Mouse (Mus musculus) lung, embryonic 14.5 days (tissue): ENCODE data around the gene Tenm4. TPM values are rescaled to one million over a fixed set of nuclear protein-coding genes. Genes with fewer than 3 reads are reported as not detected.
A peak's percentile ranks its signal among the peaks of the same experiment; 100 is the strongest.

ENCODE experiments used
- ATAC-seq: fragments of 200-750 bp; cut with Nextera tagmentation; 2 replicates; pipeline ENCODE4 v1.8.0; 2017; ENCODE audit warnings: mild to moderate bottlenecking, moderate TSS enrichment, moderate library complexity; ENCODE audit not compliant: insufficient read depth
- DNase-seq: peaks from one replicate; pipeline ENCODE4 v3.0.0-alpha.2; 2015
- H3K27ac ChIP-seq: fragments of 300-500 bp; sonication (generic); 2 replicates; pipeline ENCODE4 v1.5.1; 2014; ENCODE audit warnings: low read depth, mild to moderate bottlenecking, moderate library complexity
- H3K27me3 ChIP-seq: fragments of 300-500 bp; sonication (generic); 2 replicates; pipeline ENCODE4 v1.6.1; 2014; ENCODE audit warnings: low read length, control low read depth; ENCODE audit not compliant: insufficient read depth
- H3K36me3 ChIP-seq: fragments of 300-500 bp; sonication (generic); 2 replicates; pipeline ENCODE4 v1.6.1; 2014; ENCODE audit warnings: control low read depth; ENCODE audit not compliant: insufficient read depth
- H3K4me1 ChIP-seq: fragments of 300-500 bp; sonication (generic); 2 replicates; pipeline ENCODE4 v1.6.1; 2014; ENCODE audit warnings: antibody characterized with exemption, control low read depth; ENCODE audit not compliant: insufficient read depth
- H3K4me2 ChIP-seq: fragments of 300-500 bp; sonication (generic); 2 replicates; pipeline ENCODE4 v1.6.1; 2014; ENCODE audit warnings: mild to moderate bottlenecking
- H3K4me3 ChIP-seq: fragments of 300-500 bp; sonication (generic); 2 replicates; pipeline ENCODE4 v1.5.1; 2014; ENCODE audit warnings: low read depth, low read length
- H3K9ac ChIP-seq: fragments of 300-500 bp; sonication (generic); 2 replicates; pipeline ENCODE4 v1.6.1; 2014
- H3K9me3 ChIP-seq: fragments of 300-500 bp; sonication (generic); 2 replicates; pipeline ENCODE4 v1.6.1; 2016; ENCODE audit warnings: low read depth, low read length, control low read depth
- CTCF ChIP-seq: IDR thresholded peaks from 2 replicates; pipeline ENCODE4 v1.5.1; 2016; ENCODE audit warnings: antibody characterized with exemption, low read depth
- WGBS: fragments of 180-500 bp; shearing (Covaris S2); extraction: QIAGEN DNeasy Blood & Tissue Kit; methylation state at CpG from one replicate; pipeline ENCODE4 v1.1.7; 2014; 5-methylcytosine and 5-hydroxymethylcytosine counted together
- polyA plus RNA-seq: library from polyadenylated mRNA; unstranded; fragments of >200 nt; fragmentation: Nextera tagmentation; extraction: Ambion mirVana; gene quantifications from 2 replicates; pipeline ENCODE4 v1.2.1, GENCODE M21; 2014

Tenm4 gene
- polyA plus RNA-seq, 1 experiment from 2014 or later, result 24.9 TPM

DNA sequence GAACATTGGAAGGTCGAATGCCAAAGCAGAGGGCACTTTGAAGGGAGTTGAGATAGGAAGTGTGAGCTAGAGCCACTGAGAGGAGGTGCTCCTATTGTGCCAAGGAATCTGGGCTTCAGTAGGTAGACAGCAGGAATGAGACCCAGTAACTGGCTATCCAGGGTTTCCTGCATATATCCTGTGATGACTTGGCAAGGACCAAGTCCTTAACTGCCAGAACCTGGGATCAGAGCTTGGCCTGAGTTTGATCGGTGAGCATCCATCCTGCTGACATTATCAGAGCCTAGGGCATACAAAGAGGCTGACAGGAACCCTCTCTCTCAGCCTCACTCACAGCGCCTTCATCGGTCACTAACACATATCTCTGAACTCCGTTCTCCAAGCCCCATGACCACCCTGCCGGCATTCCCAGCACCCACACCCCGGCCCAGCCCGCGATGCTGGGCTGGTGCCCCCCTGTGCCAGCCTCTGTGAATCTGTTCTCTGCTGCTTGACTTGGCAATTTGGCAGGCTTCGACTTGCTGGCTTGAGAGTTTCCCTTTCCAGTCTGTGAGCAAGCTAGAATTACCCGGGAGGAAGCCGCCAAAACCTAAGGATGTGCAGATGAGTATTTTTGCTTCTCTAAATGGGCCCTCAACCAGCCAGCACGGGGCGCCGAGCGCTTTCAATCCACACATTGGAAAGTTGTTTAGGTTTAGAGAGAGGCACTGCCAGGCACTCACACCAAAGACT is 698.2 kb downstream of the Tenm4 start:
- 75% methylated on average over 16 of the region's 16 CpGs for WGBS

DNA sequence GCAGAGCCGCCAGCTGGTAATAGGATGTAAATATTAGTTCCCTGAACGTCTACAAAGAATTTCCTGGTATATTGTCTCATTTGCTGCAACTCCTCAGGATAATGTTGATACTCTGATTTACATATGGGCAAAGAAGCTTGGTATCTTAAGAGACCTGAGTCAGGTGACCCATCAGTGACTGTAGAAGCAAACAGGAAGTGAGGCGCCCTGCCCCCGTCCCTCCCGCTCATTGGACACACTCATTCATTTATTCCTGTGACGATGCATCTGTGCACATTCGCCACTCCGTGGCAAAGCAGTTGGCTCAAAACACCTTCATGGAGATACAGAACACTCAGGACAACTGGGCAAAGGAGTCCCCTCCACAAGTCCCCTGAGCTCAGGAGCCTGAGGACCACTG is 699.4 kb downstream of the Tenm4 start:
- Histone ChIP-seq H3K36me3 (peaks cover 20% of the 10 kb centered on the region), H3K27me3 (no peaks in the 10 kb centered on the region), H3K4me1 (no peaks in the 10 kb centered on the region), H3K9me3 (no peaks in the 10 kb centered on the region), H3K27ac (no peak overlapping the region), H3K9ac (no peak overlapping the region), H3K4me2 (no peak overlapping the region), H3K4me3 (no peak overlapping the region)
- TF ChIP-seq CTCF, result no peak
- WGBS, result 75% methylated on average over 8 of the region's 8 CpGs
- ATAC-seq (no peak), DNase-seq (peak; percentile 25)

More for the DNA sequence above, 698.2 kb downstream of the Tenm4 start:
- ATAC-seq (peak; percentile 23; the same call in 1 of the 2 replicates), DNase-seq (peak; percentile 17)
- Histone ChIP-seq H3K36me3 (peaks cover 19% of the 10 kb centered on the region), H3K9ac (no peak overlapping the region), H3K4me2 (no peak overlapping the region), H3K27ac (no peak overlapping the region), H3K4me3 (no peak overlapping the region), H3K27me3 (no peaks in the 10 kb centered on the region), H3K4me1 (no peaks in the 10 kb centered on the region), H3K9me3 (no peaks in the 10 kb centered on the region)
- no peak for TF ChIP-seq CTCF

DNA sequence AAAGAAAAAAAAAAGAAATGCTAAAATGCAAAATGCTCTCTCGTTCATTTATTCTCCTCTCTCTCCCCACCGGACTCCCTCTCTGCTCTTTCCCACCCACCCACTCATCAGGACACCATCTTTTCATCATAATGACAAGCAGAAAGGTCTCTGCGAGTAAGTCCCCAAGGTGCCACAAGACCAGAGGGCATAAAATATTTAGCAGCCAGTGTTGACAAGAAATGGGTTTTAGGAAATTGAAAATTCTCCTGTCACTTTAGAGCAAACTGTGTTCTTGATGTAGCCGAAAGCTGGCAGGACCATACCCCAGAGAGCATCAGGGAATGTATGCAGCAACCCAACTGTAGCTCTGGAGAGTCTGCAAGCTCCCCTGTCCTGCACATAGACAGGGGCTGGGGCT is 700.0 kb downstream of the Tenm4 start:
- ATAC-seq, result no peak
- 86% methylated on average over 4 of the region's 4 CpGs for WGBS
- no peak overlapping the region for H3K4me2 ChIP-seq

DNA sequence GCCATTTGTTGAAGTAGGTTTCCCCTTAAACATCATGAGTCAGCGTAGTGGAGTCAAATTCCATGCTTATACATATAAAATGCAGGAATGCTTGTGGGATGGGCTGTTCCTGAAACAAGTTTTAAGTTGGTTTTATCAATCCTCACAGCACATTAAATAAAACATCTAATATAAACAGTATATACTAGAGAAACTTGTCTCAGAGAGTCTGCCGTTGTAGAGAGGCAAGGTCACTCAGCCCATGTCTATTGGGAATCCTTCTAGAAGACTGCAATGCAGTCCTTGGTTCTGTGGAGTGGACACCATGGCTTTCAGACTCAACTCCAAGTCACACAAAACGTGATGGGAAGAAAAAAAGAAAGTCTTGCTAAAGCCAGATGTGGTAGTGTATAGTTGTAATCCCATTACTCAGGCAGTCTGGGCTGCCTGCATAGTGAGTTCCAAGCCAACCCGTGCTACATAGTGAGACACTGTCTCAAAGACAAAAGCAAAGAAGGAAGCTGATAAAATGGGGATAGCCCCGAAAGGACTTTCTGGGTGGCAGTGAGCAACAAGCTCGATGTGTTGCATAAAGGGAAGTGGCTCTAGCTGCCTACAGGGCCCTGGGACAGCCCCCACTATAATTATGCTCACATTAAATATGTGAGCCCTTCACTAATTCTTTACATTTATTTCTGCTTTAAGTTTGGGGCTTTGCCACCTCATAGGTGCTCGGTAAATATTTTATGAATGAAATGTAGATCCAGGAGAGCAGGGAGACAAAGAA is 707.6 kb downstream of the Tenm4 start:
- peaks cover 11% of the 10 kb centered on the region; the same call in 1 of the 2 replicates for H3K36me3 ChIP-seq
- no peak overlapping the region for H3K27ac ChIP-seq
- 55% methylated on average over 7 of the region's 7 CpGs for WGBS
- H3K9ac ChIP-seq, result no peak overlapping the region
- TF ChIP-seq CTCF, result no peak
- DNase-seq, result peak; percentile 51
- no peaks in the 10 kb centered on the region for H3K9me3 ChIP-seq
- H3K4me2 ChIP-seq, result no peak overlapping the region
- peak; percentile 64; the same call in 1 of the 2 replicates for ATAC-seq
- no peaks in the 10 kb centered on the region for H3K4me1 ChIP-seq
- no peaks in the 10 kb centered on the region for H3K27me3 ChIP-seq
- H3K4me3 ChIP-seq, result no peak overlapping the region

More for the DNA sequence above, 700.0 kb downstream of the Tenm4 start:
- Histone ChIP-seq H3K4me3 (no peak overlapping the region), H3K27ac (no peak overlapping the region), H3K9ac (no peak overlapping the region), H3K9me3 (no peaks in the 10 kb centered on the region), H3K4me1 (no peaks in the 10 kb centered on the region), H3K36me3 (peaks cover 20% of the 10 kb centered on the region), H3K27me3 (no peaks in the 10 kb centered on the region)
- DNase-seq, result no peak
- no peak for TF ChIP-seq CTCF

DNA sequence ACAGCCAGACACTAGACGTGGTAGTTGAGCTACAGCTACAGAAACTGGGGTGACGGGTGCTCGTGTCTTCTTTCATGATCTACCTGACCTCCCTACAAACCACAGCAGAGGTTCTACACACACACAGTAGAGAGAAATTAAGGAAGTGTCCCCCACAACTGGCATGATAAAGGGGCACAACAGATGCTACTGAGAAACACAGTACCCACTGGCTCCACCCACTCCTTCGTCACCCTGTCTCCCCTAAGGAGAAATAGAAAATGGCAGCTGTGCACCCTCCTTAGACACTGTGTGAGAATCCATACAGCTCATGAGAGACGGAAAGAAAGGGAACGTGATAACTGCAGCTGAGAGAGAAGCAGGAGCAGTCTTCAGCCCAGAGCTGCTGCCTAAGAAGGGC is 708.5 kb downstream of the Tenm4 start:
- H3K4me1 ChIP-seq, result no peaks in the 10 kb centered on the region
- 87% methylated on average over 6 of the region's 6 CpGs for WGBS
- H3K36me3 ChIP-seq, result peaks cover 5% of the 10 kb centered on the region; the same call in 1 of the 2 replicates
- H3K9ac ChIP-seq, result no peak overlapping the region
- H3K4me3 ChIP-seq, result no peak overlapping the region
- no peak overlapping the region for H3K27ac ChIP-seq
- ATAC-seq (no peak), DNase-seq (no peak)
- H3K9me3 ChIP-seq, result no peaks in the 10 kb centered on the region
- no peak overlapping the region for H3K4me2 ChIP-seq
- TF ChIP-seq CTCF, result no peak
- H3K27me3 ChIP-seq, result no peaks in the 10 kb centered on the region

DNA sequence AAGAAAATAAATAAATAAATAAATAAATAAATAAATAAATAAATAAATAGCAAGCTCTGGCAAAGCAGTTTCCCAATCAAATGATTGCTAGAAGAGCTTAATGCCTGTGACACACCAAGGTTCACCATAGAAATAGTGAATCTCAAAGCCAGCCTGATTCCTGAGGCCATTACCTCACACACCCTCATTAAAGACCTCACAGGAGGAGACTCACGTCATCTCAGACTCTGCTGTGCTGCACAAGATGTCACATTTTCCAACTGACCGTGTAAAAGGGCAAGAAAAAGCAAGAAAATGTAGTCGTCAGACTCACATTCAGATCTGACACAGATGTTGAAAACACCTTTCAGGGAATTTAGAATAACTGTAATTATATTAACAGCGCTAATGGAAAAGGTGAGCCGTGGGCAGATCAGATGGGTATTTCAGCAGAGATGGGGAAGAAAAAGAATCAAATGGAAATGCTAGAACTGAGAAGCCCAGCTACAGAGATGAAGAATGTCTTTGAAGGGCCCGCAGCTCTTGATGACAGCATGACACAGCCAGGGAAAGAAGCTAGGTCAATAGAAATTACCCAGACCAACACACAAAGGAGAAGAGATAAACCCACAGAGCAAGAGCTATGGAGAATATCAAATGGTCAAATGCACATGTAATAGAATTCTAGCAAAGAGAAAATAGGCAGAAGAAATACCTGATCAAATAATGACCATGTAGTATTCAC is 709.3 kb downstream of the Tenm4 start:
- Histone ChIP-seq H3K27me3 (no peaks in the 10 kb centered on the region), H3K27ac (no peak overlapping the region), H3K9ac (no peak overlapping the region), H3K9me3 (no peaks in the 10 kb centered on the region), H3K36me3 (peaks cover 12% of the 10 kb centered on the region; the same call in 1 of the 2 replicates), H3K4me1 (no peaks in the 10 kb centered on the region), H3K4me2 (no peak overlapping the region), H3K4me3 (no peak overlapping the region)
- WGBS, result 85% methylated on average over 6 of the region's 6 CpGs
- no peak for DNase-seq
- no peak for ATAC-seq
- TF ChIP-seq CTCF, result no peak
